Mouse (Mus musculus): Measurements from ENCODE around the gene Golga3. TPM values are rescaled to one million over a fixed set of nuclear protein-coding genes. Genes with fewer than 3 reads are reported as not detected.
A peak's percentile ranks its signal among the peaks of the same experiment; 100 is the strongest.

Gene Golga3
- polyA plus RNA-seq, 1 experiment from 2014 or later, result 17.9 TPM

- Histone ChIP-seq H3K4me2 (peak within 1 kb of the TSS; percentile 96), H3K27ac (ENCODE audit: low read depth, low read length) (no peak within 1 kb of the TSS; the same call in 1 of the 2 replicates), H3K9ac (ENCODE audit: low read length) (peak within 1 kb of the TSS; percentile 91), H3K9me3 (ENCODE audit: control insufficient read depth, low read length) (no peaks in the 10 kb centered on the region), H3K36me3 (ENCODE audit: control insufficient read depth, insufficient read depth, low read length) (peaks cover 20% of the 10 kb centered on the region), H3K4me1 (ENCODE audit: control insufficient read depth, insufficient read depth, low read length) (peaks cover 9% of the 10 kb centered on the region), H3K4me3 (ENCODE audit: low read depth, low read length) (peak within 1 kb of the TSS; percentile 97), H3K27me3 (ENCODE audit: control insufficient read depth, insufficient read depth, low read length) (no peaks in the 10 kb centered on the region)
- peak; percentile 93 for ATAC-seq (ENCODE audit: low FRiP score)
- WGBS, result under 1% methylated on average over 63 of the region's 66 CpGs
- peak; percentile 100 for DNase-seq (ENCODE audit: low spot score, missing footprints)
These were observed 92.9 kb downstream of the Golga3 start, which contains the start of gene Pgam5 for GRCm38 (mm10) chr5:110269141-110270101. TSS of gene Pgam5 (minus strand) at chr5:110269913.

- ATAC-seq (ENCODE audit: low FRiP score), result peak; percentile 57
- no peak overlapping the region for H3K4me3 ChIP-seq (ENCODE audit: low read depth, low read length)
- WGBS, result 96% methylated on average over 6 of the region's 6 CpGs
These were observed 93.7 kb downstream of the Golga3 start for GRCm38 (mm10) chr5:110270242-110270641.

DNA sequence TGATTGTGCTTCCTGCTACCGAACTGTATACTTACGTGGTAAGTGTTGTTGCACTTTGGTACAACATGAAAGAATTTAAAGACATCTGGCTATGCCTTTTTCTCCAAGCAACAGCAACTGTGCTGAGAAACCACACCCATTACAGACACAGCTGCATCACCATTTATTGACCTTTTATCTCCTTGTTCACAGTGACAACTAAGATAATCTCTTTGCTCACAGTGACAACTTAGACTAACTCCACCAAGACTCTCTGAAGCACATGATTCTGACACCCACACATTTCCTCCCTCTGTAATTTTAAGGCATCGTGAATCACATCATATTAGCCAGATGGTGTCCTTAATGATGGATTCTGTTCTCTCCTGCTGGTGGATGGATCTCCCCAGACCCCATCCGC is 97.6 kb downstream of the Golga3 start:
- DNase-seq (ENCODE audit: low spot score, missing footprints) (no peak), ATAC-seq (ENCODE audit: low FRiP score) (no peak)
- Histone ChIP-seq H3K4me3 (ENCODE audit: low read depth, low read length) (no peak overlapping the region), H3K4me2 (no peak overlapping the region), H3K27ac (ENCODE audit: low read depth, low read length) (no peak overlapping the region), H3K4me1 (ENCODE audit: control insufficient read depth, insufficient read depth, low read length) (0 out of 2 replicates have a peak, but pooled peaks cover under 1% of the 10 kb centered on the region), H3K9ac (ENCODE audit: low read length) (no peak overlapping the region), H3K9me3 (ENCODE audit: control insufficient read depth, low read length) (no peaks in the 10 kb centered on the region), H3K27me3 (ENCODE audit: control insufficient read depth, insufficient read depth, low read length) (no peaks in the 10 kb centered on the region), H3K36me3 (ENCODE audit: control insufficient read depth, insufficient read depth, low read length) (no peaks in the 10 kb centered on the region)
- 84% methylated on average over 4 of the region's 4 CpGs for WGBS

More at GRCm38 (mm10) chr5:110270242-110270641, 93.7 kb downstream of the Golga3 start:
- H3K4me1 ChIP-seq (ENCODE audit: control insufficient read depth, insufficient read depth, low read length), result peaks cover 9% of the 10 kb centered on the region
- H3K27me3 ChIP-seq (ENCODE audit: control insufficient read depth, insufficient read depth, low read length), result no peaks in the 10 kb centered on the region
- DNase-seq (ENCODE audit: low spot score, missing footprints), result no peak
- H3K36me3 ChIP-seq (ENCODE audit: control insufficient read depth, insufficient read depth, low read length), result peaks cover 12% of the 10 kb centered on the region
- no peak overlapping the region for H3K4me2 ChIP-seq
- H3K27ac ChIP-seq (ENCODE audit: low read depth, low read length), result no peak overlapping the region
- H3K9me3 ChIP-seq (ENCODE audit: control insufficient read depth, low read length), result no peaks in the 10 kb centered on the region
- no peak overlapping the region; the same call in 1 of the 2 replicates for H3K9ac ChIP-seq (ENCODE audit: low read length)

GRCm38 (mm10) chr5:110274846-110275245 is 98.3 kb downstream of the Golga3 start:
- no peak for DNase-seq (ENCODE audit: low spot score, missing footprints)
- no peaks in the 10 kb centered on the region for H3K36me3 ChIP-seq (ENCODE audit: control insufficient read depth, insufficient read depth, low read length)
- 75% methylated on average over 2 of the region's 2 CpGs for WGBS
- no peak overlapping the region for H3K4me2 ChIP-seq
- H3K9me3 ChIP-seq (ENCODE audit: control insufficient read depth, low read length), result no peaks in the 10 kb centered on the region
- no peak for ATAC-seq (ENCODE audit: low FRiP score)
- H3K27ac ChIP-seq (ENCODE audit: low read depth, low read length), result no peak overlapping the region
- no peak overlapping the region for H3K4me3 ChIP-seq (ENCODE audit: low read depth, low read length)
- no peaks in the 10 kb centered on the region for H3K4me1 ChIP-seq (ENCODE audit: control insufficient read depth, insufficient read depth, low read length)
- H3K27me3 ChIP-seq (ENCODE audit: control insufficient read depth, insufficient read depth, low read length), result no peaks in the 10 kb centered on the region
- H3K9ac ChIP-seq (ENCODE audit: low read length), result no peak overlapping the region

Other genes with a start within 250 kb of the Golga3 start
- gene Zfp932, start 180.2 kb upstream of the Golga3 start, polyA plus RNA-seq (2014; fragmentation: Nextera tagmentation; extraction: Ambion mirVana), result 21.6 and 22.0 TPM in 2 replicates
- 5.2 and 8.2 TPM in 2 replicates for gene Gm17655, start 104.2 kb upstream of the Golga3 start, polyA plus RNA-seq (2014; fragmentation: Nextera tagmentation; extraction: Ambion mirVana)
- gene Gm35315, start 82.3 kb upstream of the Golga3 start, polyA plus RNA-seq (2014; fragmentation: Nextera tagmentation; extraction: Ambion mirVana), result 0.46 and 0.74 TPM in 2 replicates
- 0.28 and 0.41 TPM in 2 replicates for gene Plcxd1, start 76.7 kb upstream of the Golga3 start, polyA plus RNA-seq (2014; fragmentation: Nextera tagmentation; extraction: Ambion mirVana)
- gene Gtpbp6, start 68.5 kb upstream of the Golga3 start, polyA plus RNA-seq (2014; fragmentation: Nextera tagmentation; extraction: Ambion mirVana), result 23.9 and 24.7 TPM in 2 replicates
- gene Zfp605, start 66.6 kb upstream of the Golga3 start, polyA plus RNA-seq (2014; fragmentation: Nextera tagmentation; extraction: Ambion mirVana), result 5.8 and 6.4 TPM in 2 replicates
- gene Chfr, start 40.9 kb upstream of the Golga3 start, polyA plus RNA-seq (2014; fragmentation: Nextera tagmentation; extraction: Ambion mirVana), result 74.2 and 84.5 TPM in 2 replicates
- gene Ankle2, start 54.3 kb downstream of the Golga3 start, polyA plus RNA-seq (2014; fragmentation: Nextera tagmentation; extraction: Ambion mirVana), result 37.5 and 43.7 TPM in 2 replicates
- 90.4 and 97.6 TPM in 2 replicates for gene Pgam5, start 93.2 kb downstream of the Golga3 start, polyA plus RNA-seq (2014; fragmentation: Nextera tagmentation; extraction: Ambion mirVana)
- 11.5 and 13.3 TPM in 2 replicates for gene Pxmp2, start 109.5 kb downstream of the Golga3 start, polyA plus RNA-seq (2014; fragmentation: Nextera tagmentation; extraction: Ambion mirVana)
- gene Pole, start 109.6 kb downstream of the Golga3 start, polyA plus RNA-seq (2014; fragmentation: Nextera tagmentation; extraction: Ambion mirVana), result 39.4 and 39.6 TPM in 2 replicates
- 0.88 and 0.92 TPM in 2 replicates for gene P2rx2, start 166.5 kb downstream of the Golga3 start, polyA plus RNA-seq (2014; fragmentation: Nextera tagmentation; extraction: Ambion mirVana)
- not detected in 2 replicates for gene Lrcol1, start 168.0 kb downstream of the Golga3 start, polyA plus RNA-seq (2014; fragmentation: Nextera tagmentation; extraction: Ambion mirVana)

Data from midbrain, embryonic 11.5 days (tissue).